Mouse (Mus musculus) limb, embryonic 14.5 days (tissue): ENCODE measurements around the gene Rbm44. TPM values are rescaled to one million over a fixed set of nuclear protein-coding genes. Genes with fewer than 3 reads are reported as not detected.

ENCODE experiments used
- ATAC-seq: fragments of 200-750 bp; cut with Nextera tagmentation; 2 replicates; pipeline ENCODE4 v1.8.0; 2017; ENCODE audit warnings: low read depth, moderate number of reproducible peaks, moderate TSS enrichment; ENCODE audit not compliant: low FRiP score
- DNase-seq: peaks from one replicate; pipeline ENCODE4 v3.0.0-alpha.2; 2015; ENCODE audit warnings: low spot score
- H3K27ac ChIP-seq: fragments of 300-500 bp; sonication (generic); replicated peaks from 2 replicates; pipeline ENCODE4 v1.5.1; 2014; ENCODE audit warnings: low read depth, mild to moderate bottlenecking, low read length, moderate library complexity, mixed read lengths
- H3K27me3 ChIP-seq: fragments of 300-500 bp; sonication (generic); 2 replicates; pipeline ENCODE4 v1.6.1; 2014; ENCODE audit warnings: low read length, mixed read lengths; ENCODE audit not compliant: control insufficient read depth, insufficient read depth
- H3K36me3 ChIP-seq: fragments of 300-500 bp; sonication (generic); 2 replicates; pipeline ENCODE4 v1.6.1; 2014; ENCODE audit warnings: mild to moderate bottlenecking, low read length, moderate library complexity, mixed read lengths; ENCODE audit not compliant: control insufficient read depth, insufficient read depth
- H3K4me1 ChIP-seq: fragments of 300-500 bp; sonication (generic); 2 replicates; pipeline ENCODE4 v1.6.1; 2014; ENCODE audit warnings: antibody characterized with exemption, low read length, mixed read lengths; ENCODE audit not compliant: control insufficient read depth, insufficient read depth
- H3K4me2 ChIP-seq: fragments of 300-500 bp; sonication (generic); replicated peaks from 2 replicates; pipeline ENCODE4 v1.6.1; 2014; ENCODE audit warnings: low read depth, mild to moderate bottlenecking, low read length, moderate library complexity; ENCODE audit not compliant: severe bottlenecking
- H3K4me3 ChIP-seq: fragments of 300-500 bp; sonication (generic); replicated peaks from 2 replicates; pipeline ENCODE4 v1.5.1; 2014; ENCODE audit warnings: low read length
- H3K9ac ChIP-seq: fragments of 300-500 bp; sonication (generic); 2 replicates; pipeline ENCODE4 v1.6.1; 2014; ENCODE audit warnings: mild to moderate bottlenecking, low read depth, low read length, moderate library complexity; ENCODE audit not compliant: severe bottlenecking
- H3K9me3 ChIP-seq: fragments of 300-500 bp; sonication (generic); 2 replicates; pipeline ENCODE4 v1.6.1; 2016; ENCODE audit warnings: low read length; ENCODE audit not compliant: control insufficient read depth
- POLR2A ChIP-seq: fragments of 200-500 bp; IDR thresholded peaks from 2 replicates; pipeline ENCODE4 v1.8.0; 2012; ENCODE audit warnings: inconsistent platforms, mild to moderate bottlenecking, moderate library complexity, borderline replicate concordance; ENCODE audit not compliant: insufficient read depth, insufficient read length; ENCODE audit errors: extremely low read depth
- WGBS: fragments of 180-500 bp; shearing (Covaris S2); extraction: QIAGEN DNeasy Blood & Tissue Kit; methylation state at CpG from one replicate; pipeline ENCODE4 v1.1.7; 2014; 5-methylcytosine and 5-hydroxymethylcytosine counted together
- polyA plus RNA-seq, 2 experiments: library from polyadenylated mRNA; depleted of rRNA in 1 of 2; stranded (reverse) in 1 of 2; unstranded in 1 of 2; fragments of >200 nt; fragmentation: Nextera tagmentation in 1 of 2; extraction: Ambion mirVana in 1 of 2; gene quantifications; 2 replicates each; pipeline versions ENCODE4 v1.2.1 to v1.2.3; 2012 to 2014

The Rbm44 gene
- polyA plus RNA-seq, 2 experiments, result 0.60 to 0.78 TPM

DNA sequence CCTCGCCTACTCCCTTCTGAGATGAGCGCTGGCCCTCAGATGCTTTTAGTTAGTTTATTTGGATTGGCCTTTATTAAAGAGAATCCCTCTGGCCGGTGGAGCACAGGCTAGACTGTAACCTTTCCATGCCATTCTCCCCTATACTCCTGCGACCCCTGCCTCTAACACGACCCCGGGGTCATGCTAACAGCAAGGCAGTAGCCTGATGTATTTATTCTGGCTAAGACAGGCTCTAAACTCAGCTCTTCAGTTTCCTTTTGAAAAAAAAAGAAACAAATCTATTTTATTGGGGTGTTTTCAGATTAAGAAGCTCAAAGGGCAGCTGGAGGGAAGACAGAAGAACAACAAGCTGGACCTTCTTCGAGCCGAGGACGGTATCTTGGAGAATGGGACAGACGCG lies 22.8 kb upstream of the Rbm44 start:
- ATAC-seq (no peak), DNase-seq (no peak)
- Histone ChIP-seq H3K9ac (no peak overlapping the region), H3K4me2 (no peak overlapping the region), H3K27ac (no peak overlapping the region), H3K9me3 (no peaks in the 10 kb centered on the region), H3K27me3 (no peaks in the 10 kb centered on the region), H3K4me1 (no peaks in the 10 kb centered on the region), H3K36me3 (peaks cover 26% of the 10 kb centered on the region), H3K4me3 (no peak overlapping the region)
- no peak for TF ChIP-seq POLR2A
- 86% methylated on average over 11 of the region's 11 CpGs for WGBS

- peaks cover 26% of the 10 kb centered on the region for H3K36me3 ChIP-seq
- H3K27me3 ChIP-seq, result no peaks in the 10 kb centered on the region
- 91% methylated on average over 5 of the region's 5 CpGs for WGBS
Observed at GRCm38 (mm10) chr1:91123004-91123403, 21.9 kb upstream of the Rbm44 start.

GRCm38 (mm10) chr1:91123466-91123865 lies 21.4 kb upstream of the Rbm44 start:
- H3K27ac ChIP-seq, result no peak overlapping the region
- H3K27me3 ChIP-seq, result no peaks in the 10 kb centered on the region
- no peaks in the 10 kb centered on the region for H3K9me3 ChIP-seq
- TF ChIP-seq POLR2A, result no peak
- DNase-seq (no peak), ATAC-seq (no peak)
- no peaks in the 10 kb centered on the region for H3K4me1 ChIP-seq
- WGBS, result 83% methylated on average over 3 of the region's 3 CpGs
- peaks cover 28% of the 10 kb centered on the region for H3K36me3 ChIP-seq
- H3K9ac ChIP-seq, result no peak overlapping the region
- no peak overlapping the region for H3K4me2 ChIP-seq
- H3K4me3 ChIP-seq, result no peak overlapping the region

More at GRCm38 (mm10) chr1:91123004-91123403, 21.9 kb upstream of the Rbm44 start:
- no peak overlapping the region for H3K9ac ChIP-seq
- no peak overlapping the region for H3K4me3 ChIP-seq
- DNase-seq, result no peak
- H3K27ac ChIP-seq, result no peak overlapping the region
- no peak overlapping the region for H3K4me2 ChIP-seq
- ATAC-seq, result no peak
- H3K4me1 ChIP-seq, result no peaks in the 10 kb centered on the region
- H3K9me3 ChIP-seq, result no peaks in the 10 kb centered on the region
- TF ChIP-seq POLR2A, result no peak

- H3K4me1 ChIP-seq, result no peaks in the 10 kb centered on the region
- H3K36me3 ChIP-seq, result peaks cover 13% of the 10 kb centered on the region
- no peaks in the 10 kb centered on the region for H3K27me3 ChIP-seq
- no peak for TF ChIP-seq POLR2A
- DNase-seq (no peak), ATAC-seq (no peak)
- no peak overlapping the region for H3K9ac ChIP-seq
- no peak overlapping the region for H3K4me3 ChIP-seq
- H3K9me3 ChIP-seq, result no peaks in the 10 kb centered on the region
- WGBS, result 87% methylated on average over 4 of the region's 4 CpGs
- H3K4me2 ChIP-seq, result no peak overlapping the region
- no peak overlapping the region for H3K27ac ChIP-seq
Observed at GRCm38 (mm10) chr1:91128849-91129248, 16.0 kb upstream of the Rbm44 start.

DNA sequence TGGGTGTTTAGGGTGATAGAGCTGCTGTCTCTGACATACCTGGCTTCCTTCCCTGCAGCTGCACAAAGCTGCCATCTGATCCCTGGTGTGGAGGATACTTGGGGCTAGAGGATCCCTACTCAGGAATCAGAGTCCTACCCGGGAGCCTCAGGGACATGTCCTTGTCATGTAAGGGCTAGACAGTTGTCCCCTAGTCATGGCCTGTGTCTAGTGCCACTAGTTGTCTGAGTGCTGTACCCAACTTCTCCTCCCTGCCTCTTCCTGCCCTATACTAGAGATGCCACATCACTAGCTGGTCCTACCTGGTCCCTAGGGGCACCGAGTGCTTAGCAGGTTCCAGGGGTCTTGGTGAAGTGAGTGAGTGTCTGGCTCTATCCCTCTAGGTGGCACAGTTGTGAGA lies 7.9 kb upstream of the Rbm44 start:
- H3K4me3 ChIP-seq, result no peak overlapping the region
- no peak for ATAC-seq
- H3K27me3 ChIP-seq, result no peaks in the 10 kb centered on the region
- H3K9ac ChIP-seq, result no peak overlapping the region
- H3K36me3 ChIP-seq, result no peaks in the 10 kb centered on the region
- no peak overlapping the region for H3K4me2 ChIP-seq
- no peaks in the 10 kb centered on the region for H3K4me1 ChIP-seq
- no peak for DNase-seq
- WGBS, result 69% methylated on average over 2 of the region's 2 CpGs
- no peak overlapping the region for H3K27ac ChIP-seq
- no peaks in the 10 kb centered on the region for H3K9me3 ChIP-seq
- no peak for TF ChIP-seq POLR2A

GRCm38 (mm10) chr1:91151509-91151908 lies 6.6 kb downstream of the Rbm44 start:
- H3K27ac ChIP-seq, result no peak overlapping the region
- no peak for DNase-seq
- no peaks in the 10 kb centered on the region for H3K4me1 ChIP-seq
- no peak for ATAC-seq
- no peaks in the 10 kb centered on the region for H3K9me3 ChIP-seq
- H3K4me3 ChIP-seq, result no peak overlapping the region
- H3K9ac ChIP-seq, result no peak overlapping the region
- no peaks in the 10 kb centered on the region for H3K27me3 ChIP-seq
- WGBS, result 78% methylated on average over 2 of the region's 2 CpGs
- no peaks in the 10 kb centered on the region for H3K36me3 ChIP-seq
- TF ChIP-seq POLR2A, result no peak
- H3K4me2 ChIP-seq, result no peak overlapping the region
